Mouse (Mus musculus) heart, postnatal 14 days (tissue): ENCODE data around the gene Abca2. TPM values are rescaled to one million over a fixed set of nuclear protein-coding genes. Genes with fewer than 3 reads are reported as not detected.

ENCODE experiments used
- DNase-seq, 2 experiments: peaks; one replicate each; pipeline ENCODE4 v3.0.0; 2021 to 2022
- intact Hi-C: fragments of 180-260 bp; cut with DNase I; formaldehyde crosslinking; loops from one replicate; pipeline ENCODE4 v1.15.1; 2025
- total RNA-seq, 2 experiments: library from RNA; stranded (reverse); gene quantifications; 2 replicates each; pipeline ENCODE4 v1.2.3; 2021

Abca2 gene
- total RNA-seq, 2 experiments from 2014 or later, result 22.0 to 24.4 TPM

- DNase-seq, result no peak
- intact Hi-C loops, result no loop called here
Observed at GRCm38 (mm10) chr2:25457022-25457896, 28.8 kb downstream of the Abca2 start.

GRCm38 (mm10) chr2:25458911-25459310 lies 30.4 kb downstream of the Abca2 start:
- intact Hi-C loops, result no loop called here

GRCm38 (mm10) chr2:25460135-25460534 lies 31.6 kb downstream of the Abca2 start:
- intact Hi-C loops, result no loop called here
- peak; percentile 29 to 36 for DNase-seq

More at GRCm38 (mm10) chr2:25458911-25459310, 30.4 kb downstream of the Abca2 start:
- DNase-seq, result peak; percentile 63 to 65

- intact Hi-C loops, result no loop called here
- DNase-seq, result peak; percentile 89 to 90
Observed at GRCm38 (mm10) chr2:25460551-25461309, 32.2 kb downstream of the Abca2 start, which contains the start of gene Paxx. TSS of gene Paxx (minus strand) at chr2:25461094.

- intact Hi-C loops, result no loop called here
- no peak for DNase-seq
Observed at GRCm38 (mm10) chr2:25461407-25461806, 32.9 kb downstream of the Abca2 start.

GRCm38 (mm10) chr2:25463630-25464029 lies 35.1 kb downstream of the Abca2 start:
- DNase-seq, result no peak
- intact Hi-C loops, result no loop called here

GRCm38 (mm10) chr2:25465256-25465655 lies 36.8 kb downstream of the Abca2 start:
- no peak for DNase-seq
- intact Hi-C loops, result no loop called here

GRCm38 (mm10) chr2:25465816-25466635 lies 37.5 kb downstream of the Abca2 start:
- intact Hi-C loops, result no loop called here
- DNase-seq, result no peak

GRCm38 (mm10) chr2:25467606-25468303 lies 39.3 kb downstream of the Abca2 start:
- intact Hi-C loops, result no loop called here
- peak in 1 of 2 experiments; percentile 42 for DNase-seq

GRCm38 (mm10) chr2:25468962-25469915 lies 40.7 kb downstream of the Abca2 start:
- intact Hi-C loops, result no loop called here
- peak; percentile 49 to 65 for DNase-seq

GRCm38 (mm10) chr2:25469969-25470368 lies 41.5 kb downstream of the Abca2 start, which contains the start of gene Ptgds:
TSS of gene Ptgds (minus strand) at chr2:25470046.
- no peak for DNase-seq
- intact Hi-C loops, result no loop called here

- intact Hi-C loops, result no loop called here
Observed at GRCm38 (mm10) chr2:25472550-25472949, 44.0 kb downstream of the Abca2 start.

GRCm38 (mm10) chr2:25477541-25477940 lies 49.0 kb downstream of the Abca2 start:
- no peak for DNase-seq

More at GRCm38 (mm10) chr2:25472550-25472949, 44.0 kb downstream of the Abca2 start:
- no peak for DNase-seq

GRCm38 (mm10) chr2:25477967-25478675 lies 49.6 kb downstream of the Abca2 start:
- DNase-seq, result peak; percentile 53 to 63

More at GRCm38 (mm10) chr2:25477541-25477940, 49.0 kb downstream of the Abca2 start:
- intact Hi-C loops, result no loop called here

GRCm38 (mm10) chr2:25479551-25480311 lies 51.2 kb downstream of the Abca2 start:
- intact Hi-C loops, result no loop called here
- no peak for DNase-seq

More at GRCm38 (mm10) chr2:25477967-25478675, 49.6 kb downstream of the Abca2 start:
- intact Hi-C loops, result no loop called here

GRCm38 (mm10) chr2:25480541-25480940 lies 52.0 kb downstream of the Abca2 start:
- intact Hi-C loops, result no loop called here
- no peak for DNase-seq

GRCm38 (mm10) chr2:25482969-25483368 lies 54.5 kb downstream of the Abca2 start:
- intact Hi-C loops, result loop anchor here (1.0 kb wide), 1 partner anchor 61 kb away; no protein-coding TSS in a partner anchor
- DNase-seq, result peak; percentile 35 to 44
